Mouse (Mus musculus) left cerebral cortex, postnatal 14 days (tissue): ENCODE data around the gene Gm5615. TPM values are rescaled to one million over a fixed set of nuclear protein-coding genes. Genes with fewer than 3 reads are reported as not detected.

Source experiments
- DNase-seq, 2 experiments: peaks; one replicate each; pipeline ENCODE4 v3.0.0; 2021 to 2022; ENCODE audit warnings: low spot score in 2 of 2, mixed read lengths in 1 of 2
- intact Hi-C: fragments of 180-260 bp; cut with DNase I; formaldehyde crosslinking; loops from one replicate; pipeline ENCODE4 v1.15.1; 2025
- long read RNA-seq, 2 experiments: library from polyadenylated mRNA; stranded (forward); transcript quantifications; one replicate each; pipeline ENCODE4 v2.0.0; 2021
- total RNA-seq, 2 experiments: library from RNA; stranded (reverse); gene quantifications; 2 replicates each; pipeline ENCODE4 v1.2.3; 2021

Gene Gm5615
- not detected for total RNA-seq
- long read RNA-seq, experiment 1: 0 reads
- long read RNA-seq, experiment 2: 0 reads

- intact Hi-C loops: no loop called here
- no peak for DNase-seq
Observed at GRCm38 (mm10) chr9:36541863-36542262, at the start of gene Gm5615. Gene Gm5615 (minus strand): TSS chr9:36541963.

- intact Hi-C loops: no loop called here
- DNase-seq: no peak
Observed at GRCm38 (mm10) chr9:36582535-36582934, 40.8 kb upstream of the Gm5615 start, which contains the start of gene Gm17689. Gene Gm17689 (minus strand): TSS chr9:36582635.

GRCm38 (mm10) chr9:36504211-36504610 is 37.6 kb downstream of the Gm5615 start:
- intact Hi-C loops: no loop called here
- no peak for DNase-seq

- intact Hi-C loops: no loop called here
- no peak for DNase-seq
Observed at GRCm38 (mm10) chr9:36495824-36496223, 45.9 kb downstream of the Gm5615 start.

- DNase-seq: no peak
- intact Hi-C loops: no loop called here
Observed at GRCm38 (mm10) chr9:36494501-36495220, 47.1 kb downstream of the Gm5615 start.

Other genes starting within 250 kb of the Gm5615 start
- not detected for gene Gm7257, start 110.1 kb downstream of the Gm5615 start, total RNA-seq
- gene Gm9513, start 66.3 kb downstream of the Gm5615 start, total RNA-seq: not detected
- not detected for gene Gm17689, start 40.7 kb upstream of the Gm5615 start, total RNA-seq
- not detected for gene A630095E13Rik, start 101.4 kb upstream of the Gm5615 start, total RNA-seq
- not detected for gene Acrv1, start 151.3 kb upstream of the Gm5615 start, total RNA-seq
- 1 to 10 TPM; 2.0 to 3.2 TPM for gene Chek1, start 185.1 kb upstream of the Gm5615 start, total RNA-seq
- gene Stt3a, start 225.7 kb upstream of the Gm5615 start, total RNA-seq: 10 to 100 TPM; 63.1 to 67.8 TPM